Mouse (Mus musculus) myocyte (in vitro differentiated cells): ENCODE measurements around the gene 1700042G07Rik. TPM values are rescaled to one million over a fixed set of nuclear protein-coding genes. Genes with fewer than 3 reads are reported as not detected.

Source experiments
- H3K27me3 ChIP-seq: one replicate; pipeline ENCODE4 v1.6.1; 2011; ENCODE audit not compliant: control insufficient read depth, insufficient read depth, insufficient read length
- H3K36me3 ChIP-seq: one replicate; pipeline ENCODE4 v1.6.1; 2011; ENCODE audit not compliant: control insufficient read depth, insufficient read depth
- H3K4me2 ChIP-seq: one replicate; pipeline ENCODE4 v1.6.1; 2011; ENCODE audit warnings: low read depth, control low read depth
- H3K4me3 ChIP-seq: one replicate; pipeline ENCODE4 v1.5.1; 2011; ENCODE audit warnings: mild to moderate bottlenecking, control low read depth, moderate library complexity
- H3K79me2 ChIP-seq: one replicate; pipeline ENCODE4 v1.6.1; 2011; ENCODE audit not compliant: control insufficient read depth, insufficient read depth
- H3ac ChIP-seq: one replicate; pipeline ENCODE4 v1.6.1; 2011; ENCODE audit not compliant: control insufficient read depth, insufficient read length
- CEBPB ChIP-seq: IDR thresholded peaks from 2 replicates; pipeline ENCODE4 v1.6.1; 2011; ENCODE audit warnings: mild to moderate bottlenecking, moderate library complexity; ENCODE audit not compliant: poor library complexity, insufficient read depth, severe bottlenecking
- E2F4 ChIP-seq: IDR thresholded peaks from one replicate; pipeline ENCODE4 v1.6.1; 2011; ENCODE audit warnings: mild to moderate bottlenecking, control low read depth, moderate library complexity; ENCODE audit not compliant: insufficient read depth
- MAX ChIP-seq: IDR thresholded peaks from one replicate; pipeline ENCODE4 v1.6.1; 2011; ENCODE audit warnings: low read depth, mild to moderate bottlenecking, control low read depth
- MYOD1 ChIP-seq, 3 experiments: IDR thresholded peaks; one replicate each; pipeline ENCODE4 v1.6.1; 2011; ENCODE audit warnings: control low read depth in 2 of 3, low read depth in 2 of 3, mild to moderate bottlenecking in 2 of 3, moderate library complexity in 1 of 3; ENCODE audit not compliant: insufficient read length in 2 of 3, control insufficient read depth in 1 of 3
- MYOG ChIP-seq, 3 experiments: IDR thresholded peaks; one replicate each; pipeline ENCODE4 v1.6.1; 2011; ENCODE audit warnings: control low read depth in 2 of 3, low read depth in 2 of 3, mild to moderate bottlenecking in 2 of 3; ENCODE audit not compliant: insufficient read length in 2 of 3, control insufficient read depth in 1 of 3, insufficient read depth in 1 of 3
- POLR2A ChIP-seq: IDR thresholded peaks from one replicate; pipeline ENCODE4 v1.6.1; 2011; ENCODE audit warnings: low read depth, mild to moderate bottlenecking, control low read depth, moderate library complexity; ENCODE audit not compliant: insufficient read length
- POLR2AphosphoS2 ChIP-seq: IDR thresholded peaks from one replicate; pipeline ENCODE4 v1.6.1; 2011; ENCODE audit warnings: low read depth, control low read depth; ENCODE audit not compliant: insufficient read length
- REST ChIP-seq: IDR thresholded peaks from one replicate; pipeline ENCODE4 v1.6.1; 2011; ENCODE audit warnings: mild to moderate bottlenecking, control low read depth, moderate library complexity; ENCODE audit not compliant: insufficient read depth, insufficient read length
- SRF ChIP-seq: IDR thresholded peaks from one replicate; pipeline ENCODE4 v1.6.1; 2011; ENCODE audit warnings: low read depth; ENCODE audit not compliant: control insufficient read depth, insufficient read length
- TCF12 ChIP-seq: IDR thresholded peaks from one replicate; pipeline ENCODE4 v1.6.1; 2011; ENCODE audit warnings: mild to moderate bottlenecking, control low read depth; ENCODE audit not compliant: poor library complexity, insufficient read depth, severe bottlenecking
- TCF3 ChIP-seq: IDR thresholded peaks from one replicate; pipeline ENCODE4 v1.6.1; 2011; ENCODE audit warnings: low read depth, control low read depth; ENCODE audit not compliant: insufficient read length
- USF1 ChIP-seq: IDR thresholded peaks from one replicate; pipeline ENCODE4 v1.6.1; 2011; ENCODE audit warnings: low read depth, mild to moderate bottlenecking, control low read depth, moderate library complexity
- polyA plus RNA-seq: library from polyadenylated mRNA; unstranded; fragments of >200 nt; fragmentation: generic; extraction: Trizol; gene quantifications from one replicate; pipeline ENCODE4 v1.2.1, GENCODE M21; 2012; ENCODE audit warnings: missing spikeins

Gene 1700042G07Rik
- polyA plus RNA-seq, 1 experiment, result not detected

- Histone ChIP-seq H3K36me3 (no peaks in the 10 kb centered on the region), H3K27me3 (no peaks in the 10 kb centered on the region), H3K4me2 (no peak overlapping the region), H3ac (no peak overlapping the region), H3K4me3 (no peak overlapping the region), H3K79me2 (peaks cover 10% of the 10 kb centered on the region)
- no peak for TF ChIP-seq SRF
- TF ChIP-seq MAX, result no peak
- TF ChIP-seq REST, result no peak
- no peak for TF ChIP-seq USF1
- TF ChIP-seq POLR2AphosphoS2, result no peak
- TF ChIP-seq TCF3, result no peak
- TF ChIP-seq CEBPB, result no peak
- TF ChIP-seq TCF12, result no peak
- TF ChIP-seq MYOD1 (IDR thresholded peaks at IDR 0.05; ENCODE audit: control insufficient read depth in 1 of 3, insufficient read length in 2 of 3, low read depth in 2 of 3), result no peak
- no peak for TF ChIP-seq MYOG (IDR thresholded peaks at IDR 0.05; ENCODE audit: control insufficient read depth in 1 of 3, insufficient read depth in 1 of 3, insufficient read length in 2 of 3, low read depth in 2 of 3)
- no peak for TF ChIP-seq POLR2A
- TF ChIP-seq E2F4, result no peak
Observed at GRCm38 (mm10) chr4:116219056-116219455, 45.9 kb downstream of the 1700042G07Rik start.

GRCm38 (mm10) chr4:116220071-116220650, 47.0 kb downstream of the 1700042G07Rik start:
- H3K4me3 ChIP-seq, result peak overlapping the region; percentile 91
- H3K36me3 ChIP-seq, result no peaks in the 10 kb centered on the region
- H3ac ChIP-seq, result peak overlapping the region; percentile 53
- no peak for TF ChIP-seq E2F4
- no peak for TF ChIP-seq CEBPB
- no peak for TF ChIP-seq POLR2AphosphoS2
- no peak for TF ChIP-seq USF1
- no peak for TF ChIP-seq TCF3
- no peak for TF ChIP-seq MYOD1 (IDR thresholded peaks at IDR 0.05; ENCODE audit: control insufficient read depth in 1 of 3, insufficient read length in 2 of 3, low read depth in 2 of 3)
- no peak for TF ChIP-seq POLR2A
- TF ChIP-seq TCF12, result no peak
- no peak for TF ChIP-seq MYOG (IDR thresholded peaks at IDR 0.05; ENCODE audit: control insufficient read depth in 1 of 3, insufficient read depth in 1 of 3, insufficient read length in 2 of 3, low read depth in 2 of 3)
- H3K79me2 ChIP-seq, result peaks cover 17% of the 10 kb centered on the region
- no peaks in the 10 kb centered on the region for H3K27me3 ChIP-seq
- peak overlapping the region; percentile 57 for H3K4me2 ChIP-seq

DNA sequence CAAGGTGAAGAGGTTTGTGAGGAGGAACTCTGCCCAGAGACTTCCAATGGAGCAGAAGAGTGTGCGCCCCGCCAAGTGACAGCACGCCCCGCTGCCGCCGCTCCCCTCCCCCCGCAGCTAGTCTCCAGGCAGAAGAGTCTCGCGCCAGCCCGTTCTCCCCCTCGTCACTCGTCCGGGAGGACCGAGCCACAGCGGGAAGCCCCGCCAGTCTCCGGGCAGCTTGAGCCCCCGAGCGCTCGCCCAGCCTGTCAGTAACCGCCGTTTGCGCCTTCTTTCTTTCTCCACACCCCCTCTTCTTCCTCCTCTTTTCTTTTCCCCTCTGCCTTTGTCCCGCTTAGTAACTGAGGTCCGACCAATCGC, 47.6 kb downstream of the 1700042G07Rik start:
- H3ac ChIP-seq, result peak overlapping the region; percentile 53
- TF ChIP-seq USF1 (no peak), POLR2AphosphoS2 (peak; percentile 75), POLR2A (peak; percentile 74), TCF3 (no peak)
- peaks cover 17% of the 10 kb centered on the region for H3K79me2 ChIP-seq
- H3K36me3 ChIP-seq, result no peaks in the 10 kb centered on the region
- no peaks in the 10 kb centered on the region for H3K27me3 ChIP-seq
- H3K4me3 ChIP-seq, result peak overlapping the region; percentile 91
- peak overlapping the region; percentile 57 for H3K4me2 ChIP-seq

GRCm38 (mm10) chr4:116221140-116221851, 48.1 kb downstream of the 1700042G07Rik start, which contains the start of gene Pik3r3:
Pik3r3 (plus strand) TSS chr4:116221618.
- TF ChIP-seq REST, result peak; percentile 43
- peak; percentile 99 for TF ChIP-seq POLR2AphosphoS2
- TF ChIP-seq USF1, result no peak
- TF ChIP-seq CEBPB, result no peak
- peak; percentile 100 for TF ChIP-seq POLR2A
- peak within 1 kb of the TSS; percentile 53 for H3ac ChIP-seq

More at GRCm38 (mm10) chr4:116221140-116221851, 48.1 kb downstream of the 1700042G07Rik start, which contains the start of gene Pik3r3:
- Histone ChIP-seq H3K36me3 (no peaks in the 10 kb centered on the region), H3K4me3 (peak within 1 kb of the TSS; percentile 91), H3K27me3 (no peaks in the 10 kb centered on the region), H3K79me2 (peaks cover 17% of the 10 kb centered on the region), H3K4me2 (peak within 1 kb of the TSS; percentile 67)
